Mouse (Mus musculus) CD8-positive naive resting alpha-beta T cell, adult 2 months (primary cell): Measurements from ENCODE around the gene Trim38.
A peak's percentile ranks its signal among the peaks of the same experiment; 100 is the strongest.

Source experiments
- DNase-seq, 2 experiments: peaks; one replicate each; pipeline ENCODE4 v3.0.0; 2022; ENCODE audit warnings: low read depth in 2 of 2, low spot score in 2 of 2

Trim38 gene

GRCm38 (mm10) chr13:23761871-23762821 is 7.6 kb upstream of the Trim38 start, which contains the start of gene Hist1h3a:
TSS of gene Hist1h3a (minus strand) at chr13:23762386.
- peak; percentile 52 for DNase-seq

GRCm38 (mm10) chr13:23763242-23763585 is 6.5 kb upstream of the Trim38 start:
- DNase-seq: no peak

GRCm38 (mm10) chr13:23763586-23764323 is 6.0 kb upstream of the Trim38 start, which contains the start of gene Hist1h1a:
TSS of gene Hist1h1a (plus strand) at chr13:23763666.
- DNase-seq: peak; percentile 67 to 76

- no peak for DNase-seq
Observed at GRCm38 (mm10) chr13:23764324-23765171, 5.2 kb upstream of the Trim38 start.

- no peak for DNase-seq
Observed at GRCm38 (mm10) chr13:23765172-23765513, 4.6 kb upstream of the Trim38 start.

- DNase-seq: no peak
Observed at GRCm38 (mm10) chr13:23766772-23767171, 2.9 kb upstream of the Trim38 start.

GRCm38 (mm10) chr13:23768834-23769397 is 797 bp upstream of the Trim38 start:
- no peak for DNase-seq

GRCm38 (mm10) chr13:23772561-23773313 is 3.0 kb downstream of the Trim38 start:
- no peak for DNase-seq

- DNase-seq: no peak
Observed at GRCm38 (mm10) chr13:23778339-23778738, 8.6 kb downstream of the Trim38 start.

GRCm38 (mm10) chr13:23779025-23779424 is 9.3 kb downstream of the Trim38 start:
- DNase-seq: no peak

- peak; percentile 8 to 47 for DNase-seq
Observed at GRCm38 (mm10) chr13:23792520-23792919, 22.8 kb downstream of the Trim38 start.

- no peak for DNase-seq
Observed at GRCm38 (mm10) chr13:23799405-23799804, 29.7 kb downstream of the Trim38 start.

- DNase-seq: no peak
Observed at GRCm38 (mm10) chr13:23804532-23804931, 34.8 kb downstream of the Trim38 start.

- DNase-seq: no peak
Observed at GRCm38 (mm10) chr13:23806422-23807052, 36.8 kb downstream of the Trim38 start, which contains the start of gene Slc17a2. TSS of gene Slc17a2 (plus strand) at chr13:23806993.

GRCm38 (mm10) chr13:23816148-23816547 is 46.4 kb downstream of the Trim38 start:
- no peak for DNase-seq

GRCm38 (mm10) chr13:23820179-23820940 is 50.6 kb downstream of the Trim38 start:
- no peak for DNase-seq

- DNase-seq: no peak
Observed at GRCm38 (mm10) chr13:23822213-23822612, 52.5 kb downstream of the Trim38 start.

GRCm38 (mm10) chr13:23826606-23827005 is 56.9 kb downstream of the Trim38 start:
- no peak for DNase-seq

GRCm38 (mm10) chr13:23833053-23833452 is 63.3 kb downstream of the Trim38 start:
- DNase-seq: no peak
